In the genomic region with DNA sequence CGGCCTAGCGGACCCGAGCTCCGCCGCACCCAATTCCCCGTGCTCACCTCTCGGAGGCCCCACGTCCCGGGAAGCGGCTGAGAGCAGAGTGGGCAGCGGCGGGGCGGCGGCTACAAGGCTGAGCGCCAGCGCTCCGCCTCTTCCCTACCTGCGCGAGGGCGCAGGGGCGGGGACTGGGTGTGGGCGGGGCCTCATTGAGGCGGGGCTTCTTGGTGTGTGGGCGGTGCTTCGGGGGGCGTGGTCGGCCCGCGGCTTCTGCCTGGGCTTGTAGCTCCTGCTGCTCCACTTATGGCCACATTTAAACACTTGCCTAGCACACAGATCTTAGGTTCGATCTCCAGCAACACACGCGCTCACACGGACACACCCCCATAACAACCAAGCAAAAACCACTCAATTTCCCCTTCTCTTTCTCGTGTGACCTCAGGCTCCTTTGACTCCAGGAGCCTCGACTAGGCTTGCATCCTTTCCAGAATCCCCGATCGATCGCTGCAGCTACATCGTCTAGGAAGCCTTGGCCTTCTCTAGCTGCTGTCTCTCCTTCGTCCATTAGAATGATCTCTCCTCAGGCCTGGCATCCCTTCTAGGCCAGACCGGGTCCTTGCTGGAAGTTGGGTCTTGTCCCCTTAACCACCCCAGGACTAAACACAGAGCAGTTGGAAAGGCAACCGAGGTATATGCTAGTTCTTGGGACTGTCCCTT, we compare ENCODE assay signal across 8 mouse cellular contexts. TPM values are rescaled to one million over a fixed set of nuclear protein-coding genes. Genes with fewer than 3 reads are reported as not detected.
DNase-seq lines count a peak whose midpoint lies in the region; ATAC-seq and TF ChIP-seq lines count a peak whose summit lies in the region.

No protein-coding gene starts in this region.

- H3K4me3 ChIP-seq in cerebellum, adult 2 months (replicated peaks; ENCODE audit: insufficient read depth, low read depth, low read length): peak overlapping the region; percentile 9
- peak overlapping the region; percentile 95 for H3K4me3 ChIP-seq in brown adipose tissue, adult 24 weeks (ENCODE audit: insufficient read depth, low read depth, low read length)
- peak overlapping the region; percentile 88 for H3K4me3 ChIP-seq in liver, postnatal 0 days (ENCODE audit: low read depth, low read length)
- H3K4me3 ChIP-seq in neural tube, embryonic 12.5 days: peak overlapping the region; percentile 58

- peaks cover 38% of the 10 kb centered on the region for H3K4me1 ChIP-seq in cerebellum, adult 2 months (ENCODE audit: control insufficient read depth, insufficient read depth, low read length)
- peaks cover 35% of the 10 kb centered on the region for H3K4me1 ChIP-seq in brown adipose tissue, adult 24 weeks (ENCODE audit: control insufficient read depth, insufficient read depth, insufficient read length, low read length)
- H3K4me1 ChIP-seq in liver, postnatal 0 days (ENCODE audit: insufficient read depth): peaks cover 53% of the 10 kb centered on the region
- H3K4me1 ChIP-seq in neural tube, embryonic 12.5 days: peaks cover 34% of the 10 kb centered on the region

- TF ChIP-seq POLR2A in cerebellum, adult 2 months (IDR thresholded peaks at IDR 0.05; ENCODE audit: borderline replicate concordance, insufficient read depth, low read length): no peak

- H3K27ac ChIP-seq in cerebellum, adult 2 months (ENCODE audit: insufficient read depth, low read length): no peak overlapping the region
- peak overlapping the region; percentile 91 for H3K27ac ChIP-seq in brown adipose tissue, adult 24 weeks (replicated peaks; ENCODE audit: low read depth, low read length)
- peak overlapping the region; percentile 89 for H3K27ac ChIP-seq in liver, postnatal 0 days (ENCODE audit: low read depth)
- H3K27ac ChIP-seq in neural tube, embryonic 12.5 days: no peak overlapping the region

- no peak for TF ChIP-seq EP300 in liver, postnatal 0 days (IDR thresholded peaks at IDR 0.05; ENCODE audit: low read depth)

- WGBS in cerebellum, adult 2 months: 16% methylated on average over 42 of the region's 42 CpGs
- 18% methylated on average over 28 of the region's 42 CpGs for WGBS in liver, postnatal 0 days (ENCODE audit: insufficient replicate concordance)
- WGBS in neural tube, embryonic 12.5 days: 11% methylated on average over 42 of the region's 42 CpGs

- no peak for TF ChIP-seq CTCF in cerebellum, adult 2 months (IDR thresholded peaks at IDR 0.05; ENCODE audit: borderline replicate concordance, insufficient read depth, low read depth, low read length)
- TF ChIP-seq CTCF in liver, postnatal 0 days (IDR thresholded peaks at IDR 0.05; ENCODE audit: low read depth): no peak

- H3K36me3 ChIP-seq in liver, postnatal 0 days (replicated peaks; ENCODE audit: insufficient read depth, low read length): no peaks in the 10 kb centered on the region
- H3K36me3 ChIP-seq in neural tube, embryonic 12.5 days: no peaks in the 10 kb centered on the region

- intact Hi-C loops in gastrocnemius, postnatal 14 days (cut with DNase I; ENCODE audit: low total_unique reads): loop anchor here (10.0 kb wide), 1 partner anchor 69 kb away; no protein-coding TSS in a partner anchor

- H3K9me3 ChIP-seq in liver, postnatal 0 days (ENCODE audit: low read length): no peaks in the 10 kb centered on the region
- H3K9me3 ChIP-seq in neural tube, embryonic 12.5 days: no peaks in the 10 kb centered on the region

- DNase-seq in cerebellum, adult 2 months: peak in 1 of 2 experiments; percentile 35
- DNase-seq in cerebellum, adult 9-11 months: no peak
- peak; percentile 76 for DNase-seq in gastrocnemius, postnatal 14 days
- DNase-seq in liver, postnatal 0 days: peak; percentile 96
- DNase-seq in thymus, postnatal 0 days (ENCODE audit: low spot score): peak; percentile 85

- H3K9ac ChIP-seq in liver, postnatal 0 days (replicated peaks): peak overlapping the region; percentile 88
- H3K9ac ChIP-seq in neural tube, embryonic 12.5 days: peak overlapping the region; percentile 57

- peak; percentile 80 for ATAC-seq in inflammation-experienced regulatory T-cells, adult 6 months
- ATAC-seq in liver, postnatal 0 days: peak; percentile 78
- ATAC-seq in neural tube, embryonic 12.5 days (ENCODE audit: low FRiP score, low read depth): 0 out of 2 replicates have a peak, but pooled peaks have one; percentile 37

- H3K27me3 ChIP-seq in cerebellum, adult 2 months (ENCODE audit: control insufficient read depth, insufficient read depth, low read length): no peaks in the 10 kb centered on the region
- no peaks in the 10 kb centered on the region for H3K27me3 ChIP-seq in liver, postnatal 0 days (ENCODE audit: insufficient read depth, low read length)
- peaks cover 9% of the 10 kb centered on the region for H3K27me3 ChIP-seq in neural tube, embryonic 12.5 days (replicated peaks)

- peak overlapping the region; percentile 86 for H3K4me2 ChIP-seq in liver, postnatal 0 days (ENCODE audit: low read depth, low read length)
- peak overlapping the region; percentile 81 for H3K4me2 ChIP-seq in neural tube, embryonic 12.5 days (replicated peaks)

RNA-seq across cellular contexts. Expression of a gene that starts 2.5 kb away (rescaled TPM):
- polyA plus RNA-seq in cerebellum, adult 2 months (2012; rRNA removed): 1.9 and 2.2 TPM in 2 replicates
- polyA plus RNA-seq in brown adipose tissue, adult 24 weeks (2012; ENCODE audit: insufficient read depth, insufficient read length, missing spikeins): 4.4 and 8.2 TPM in 2 replicates
- total RNA-seq in gastrocnemius, postnatal 14 days (2021): 1 to 10 TPM; 5.9 to 9.0 TPM
- polyA plus RNA-seq in inflammation-experienced regulatory T-cells, adult 6 months (2017; shearing (Covaris generic)): 1 to 10 TPM; 3.4 to 9.3 (median 3.9) TPM
- polyA plus RNA-seq in liver, postnatal 0 days (2015; fragmentation: Nextera tagmentation; extraction: Ambion mirVana): 4.9 and 6.2 TPM in 2 replicates
- polyA plus RNA-seq in neural tube, embryonic 12.5 days (2016; fragmentation: Nextera tagmentation; extraction: Ambion mirVana): 4.9 and 6.5 TPM in 2 replicates
- polyA plus RNA-seq in thymus, postnatal 0 days (2015; fragmentation: Nextera tagmentation; extraction: Ambion mirVana): 8.8 and 11.2 TPM in 2 replicates

RNA-seq across cellular contexts. Expression of a gene that starts 29.1 kb away (rescaled TPM):
- 13.7 and 14.2 TPM in 2 replicates for polyA plus RNA-seq in cerebellum, adult 2 months (2012; rRNA removed)
- polyA plus RNA-seq in brown adipose tissue, adult 24 weeks (2012; ENCODE audit: insufficient read depth, insufficient read length, missing spikeins): 1.5 TPM in 1 of 2 replicates, not detected in the other
- total RNA-seq in gastrocnemius, postnatal 14 days (2021): under 1 TPM; 0.49 to 0.84 TPM
- not detected for polyA plus RNA-seq in inflammation-experienced regulatory T-cells, adult 6 months (2017; shearing (Covaris generic))
- polyA plus RNA-seq in liver, postnatal 0 days (2015; fragmentation: Nextera tagmentation; extraction: Ambion mirVana): 0.32 TPM in 1 of 2 replicates, not detected in the other
- 0.39 and 0.79 TPM in 2 replicates for polyA plus RNA-seq in neural tube, embryonic 12.5 days (2016; fragmentation: Nextera tagmentation; extraction: Ambion mirVana)
- polyA plus RNA-seq in thymus, postnatal 0 days (2015; fragmentation: Nextera tagmentation; extraction: Ambion mirVana): 0.27 and 0.57 TPM in 2 replicates

RNA-seq across cellular contexts. Expression of a gene that starts 29.8 kb away (rescaled TPM):
- polyA plus RNA-seq in cerebellum, adult 2 months (2012; rRNA removed): 105 and 113 TPM in 2 replicates
- polyA plus RNA-seq in brown adipose tissue, adult 24 weeks (2012; ENCODE audit: insufficient read depth, insufficient read length, missing spikeins): 13.4 and 18.7 TPM in 2 replicates
- 10 to 100 TPM; 16.8 to 22.8 TPM for total RNA-seq in gastrocnemius, postnatal 14 days (2021)
- under 1 TPM in 2 of 3 experiments, not detected in 1; 0.24 to 0.32 TPM for polyA plus RNA-seq in inflammation-experienced regulatory T-cells, adult 6 months (2017; shearing (Covaris generic))
- 3.6 and 3.7 TPM in 2 replicates for polyA plus RNA-seq in liver, postnatal 0 days (2015; fragmentation: Nextera tagmentation; extraction: Ambion mirVana)
- 6.7 and 6.9 TPM in 2 replicates for polyA plus RNA-seq in neural tube, embryonic 12.5 days (2016; fragmentation: Nextera tagmentation; extraction: Ambion mirVana)
- polyA plus RNA-seq in thymus, postnatal 0 days (2015; fragmentation: Nextera tagmentation; extraction: Ambion mirVana): 7.9 and 8.1 TPM in 2 replicates

RNA-seq across cellular contexts. Expression of a gene that starts 38.0 kb away (rescaled TPM):
- 1.2 and 1.3 TPM in 2 replicates for polyA plus RNA-seq in cerebellum, adult 2 months (2012; rRNA removed)
- polyA plus RNA-seq in brown adipose tissue, adult 24 weeks (2012; ENCODE audit: insufficient read depth, insufficient read length, missing spikeins): not detected in 2 replicates
- total RNA-seq in gastrocnemius, postnatal 14 days (2021): not detected
- not detected for polyA plus RNA-seq in inflammation-experienced regulatory T-cells, adult 6 months (2017; shearing (Covaris generic))
- not detected in 2 replicates for polyA plus RNA-seq in liver, postnatal 0 days (2015; fragmentation: Nextera tagmentation; extraction: Ambion mirVana)
- not detected in 2 replicates for polyA plus RNA-seq in neural tube, embryonic 12.5 days (2016; fragmentation: Nextera tagmentation; extraction: Ambion mirVana)
- polyA plus RNA-seq in thymus, postnatal 0 days (2015; fragmentation: Nextera tagmentation; extraction: Ambion mirVana): not detected in 2 replicates

RNA-seq across cellular contexts. Expression of a gene that starts 43.0 kb away (rescaled TPM):
- 81.9 and 88.2 TPM in 2 replicates for polyA plus RNA-seq in cerebellum, adult 2 months (2012; rRNA removed)
- polyA plus RNA-seq in brown adipose tissue, adult 24 weeks (2012; ENCODE audit: insufficient read depth, insufficient read length, missing spikeins): 7.1 and 7.8 TPM in 2 replicates
- 10 to 100 TPM; 23.4 to 25.6 TPM for total RNA-seq in gastrocnemius, postnatal 14 days (2021)
- polyA plus RNA-seq in inflammation-experienced regulatory T-cells, adult 6 months (2017; shearing (Covaris generic)): 1 to 10 TPM; 1.5 to 2.2 (median 2.0) TPM
- polyA plus RNA-seq in liver, postnatal 0 days (2015; fragmentation: Nextera tagmentation; extraction: Ambion mirVana): 15.2 and 16.3 TPM in 2 replicates
- 34.3 and 37.6 TPM in 2 replicates for polyA plus RNA-seq in neural tube, embryonic 12.5 days (2016; fragmentation: Nextera tagmentation; extraction: Ambion mirVana)
- polyA plus RNA-seq in thymus, postnatal 0 days (2015; fragmentation: Nextera tagmentation; extraction: Ambion mirVana): 6.4 and 6.8 TPM in 2 replicates

Comparison
In these comparisons a context has a peak if more than half of its experiments do, and no peak if none do; other contexts are left out.
1. H3K27ac ChIP-seq: peak in brown adipose tissue, adult 24 weeks (single experiment) and liver, postnatal 0 days (single experiment); none in cerebellum, adult 2 months (single experiment) and neural tube, embryonic 12.5 days (single experiment).
2. H3K4me3 ChIP-seq: peak in every context shown above with its lines; median percentile 95 in brown adipose tissue, adult 24 weeks; 88 in liver, postnatal 0 days; 58 in neural tube, embryonic 12.5 days; 9 in cerebellum, adult 2 months.
3. Peak in every context shown above with its lines, with median percentiles within 50 percentile points of each other: ATAC-seq.